Mouse (Mus musculus): Measurements from ENCODE around the gene Aif1.
A peak's percentile ranks its signal among the peaks of the same experiment; 100 is the strongest.
"Not testable (repeated sequence)": the region's sequence is repeated elsewhere in the genome, so short reads cannot be mapped to it uniquely, and the experiment has no call there.

The Aif1 gene

GRCm38 (mm10) chr17:35146139-35146538 lies 29.7 kb downstream of the Aif1 start:
- no peak for DNase-seq (ENCODE audit: low read depth)

GRCm38 (mm10) chr17:35141971-35142370 lies 33.9 kb downstream of the Aif1 start:
- DNase-seq (ENCODE audit: low read depth), result no peak

- no peak for DNase-seq (ENCODE audit: low read depth)
Observed at GRCm38 (mm10) chr17:35140490-35140996, 35.3 kb downstream of the Aif1 start.

DNA sequence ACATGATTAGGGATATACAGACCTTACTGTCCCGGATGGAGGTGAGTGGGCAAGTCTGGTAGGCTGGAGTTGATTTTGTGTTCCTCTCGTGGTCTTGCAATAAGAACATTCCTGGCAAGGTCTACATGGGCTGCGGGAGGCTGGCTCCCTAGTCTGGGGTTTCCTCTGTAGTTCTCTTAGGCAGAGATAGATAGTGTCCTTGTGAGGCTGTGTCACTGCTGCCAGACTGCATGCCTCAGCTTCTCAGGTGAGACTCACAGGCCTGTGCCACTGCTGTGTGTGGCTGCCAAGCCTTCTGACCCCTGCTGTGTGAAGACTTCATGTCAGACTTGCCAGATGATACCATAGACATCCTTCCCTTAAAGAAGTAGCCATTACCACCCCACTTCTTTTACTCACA lies 36.6 kb downstream of the Aif1 start:
- DNase-seq (ENCODE audit: low read depth), result no peak

DNA sequence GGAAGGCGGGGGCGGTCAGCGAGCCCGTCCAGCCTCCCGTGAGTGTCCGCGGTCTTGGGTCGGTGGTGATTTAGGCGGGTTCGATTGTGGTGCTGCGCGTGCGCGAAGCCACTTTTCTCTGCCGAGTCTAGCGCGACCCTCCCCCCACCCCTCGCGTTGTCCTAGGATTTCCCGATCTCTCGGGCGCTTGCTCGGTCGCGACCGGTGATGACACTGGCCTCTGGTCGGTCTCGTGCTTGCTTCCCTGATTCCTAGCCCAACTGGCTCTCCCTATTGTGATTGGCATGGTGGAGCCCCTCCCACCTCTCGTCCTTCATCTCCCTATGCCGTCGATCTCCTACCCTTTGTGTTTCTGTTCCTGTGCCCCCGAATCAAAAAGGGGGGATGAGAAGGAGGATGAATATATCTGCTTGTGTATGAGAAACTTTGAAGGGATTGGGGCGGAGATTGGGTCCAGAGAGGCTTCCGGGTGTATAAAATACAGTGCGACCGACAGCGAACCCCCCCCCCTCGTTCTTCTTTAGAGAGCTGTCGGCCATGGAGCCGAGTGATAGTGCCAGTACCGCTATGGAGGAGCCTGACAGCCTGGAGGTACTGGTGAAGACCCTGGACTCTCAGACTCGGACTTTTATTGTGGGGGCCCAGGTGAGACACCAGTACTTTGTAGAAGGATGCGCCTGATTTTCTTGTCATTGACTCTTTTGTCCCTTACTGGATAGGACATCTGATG lies 40.1 kb downstream of the Aif1 start:
- DNase-seq (ENCODE audit: low read depth), result no peak

DNA sequence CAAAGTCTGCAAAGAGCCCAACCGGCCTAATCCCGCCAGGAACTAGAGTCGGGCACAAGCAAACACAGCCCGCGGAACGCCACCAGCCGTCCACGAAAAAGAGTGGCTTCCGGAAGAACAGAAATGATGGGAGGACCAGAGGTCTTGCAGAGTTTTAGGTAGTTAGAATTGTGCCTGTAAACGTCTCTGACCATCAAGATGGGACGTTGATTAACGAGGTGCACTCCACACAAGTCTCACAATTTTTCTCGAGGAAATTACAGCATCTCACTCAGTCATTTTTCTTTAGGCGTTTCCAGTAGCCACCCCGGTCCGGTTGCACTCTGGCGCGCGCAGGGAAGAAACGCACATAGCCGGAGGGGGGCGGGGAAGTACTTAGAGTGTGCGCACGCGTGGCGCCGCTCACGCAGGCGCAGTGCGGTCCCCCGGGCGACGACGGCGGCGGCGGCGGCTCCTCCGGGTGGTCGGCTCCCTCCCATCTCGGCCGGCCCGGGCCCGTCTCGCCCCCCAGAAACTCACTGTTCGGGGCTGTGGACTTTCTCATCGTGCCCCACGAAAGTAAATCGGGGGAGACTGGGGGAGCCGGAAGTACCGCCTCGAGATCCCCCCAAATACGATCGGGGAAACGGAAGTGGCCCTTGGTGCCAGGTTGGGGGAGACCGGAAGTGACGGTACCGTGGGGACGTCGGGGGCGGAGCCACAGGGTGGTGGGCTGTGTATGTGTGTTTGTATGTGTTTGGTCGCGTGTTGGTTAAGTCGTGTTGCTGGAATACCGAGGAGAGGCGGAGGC lies 40.9 kb downstream of the Aif1 start, which contains the start of gene Bag6:
Bag6 (plus strand) TSS at position 378 of the 790 bp plus-strand sequence.
- DNase-seq (ENCODE audit: low read depth), result peak; percentile 98

DNA sequence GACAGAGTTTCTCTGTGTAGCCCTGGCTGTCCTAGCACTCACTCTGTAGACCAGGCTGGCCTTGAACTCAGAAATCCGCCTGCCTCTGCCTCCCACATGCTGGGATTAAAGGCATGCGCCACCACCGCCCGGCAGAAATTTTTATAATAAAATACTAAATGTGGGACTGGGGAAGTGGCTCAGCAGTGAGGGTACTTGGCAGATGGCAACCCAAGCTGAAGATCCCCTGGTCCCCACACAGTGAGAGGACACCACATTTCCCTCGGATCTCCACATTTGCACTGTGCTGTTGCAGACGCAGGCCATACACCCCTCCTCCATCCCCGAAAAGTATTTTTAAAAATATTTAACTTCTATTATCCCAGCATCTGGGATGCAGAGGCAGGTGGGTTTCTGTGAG lies 42.4 kb downstream of the Aif1 start:
- DNase-seq (ENCODE audit: low read depth), result no peak

DNA sequence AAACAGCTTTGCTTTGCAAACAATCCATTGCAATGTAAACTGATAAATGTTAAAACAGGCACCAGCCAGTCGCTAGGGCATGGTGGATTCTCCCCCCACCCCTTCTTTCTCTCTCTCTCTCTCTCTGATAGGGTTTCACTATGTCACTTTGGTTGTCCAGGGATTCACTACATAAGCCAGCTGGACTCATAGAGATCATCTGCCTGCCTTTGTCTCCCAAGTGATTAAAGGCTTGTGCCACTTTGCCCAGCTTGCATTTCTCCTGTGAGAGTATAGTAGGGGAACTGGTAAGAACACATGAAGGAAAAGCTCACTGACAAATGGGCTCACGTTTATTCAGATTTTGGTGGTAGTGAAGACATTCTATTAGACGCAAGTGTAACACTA lies 43.7 kb downstream of the Aif1 start:
- DNase-seq (ENCODE audit: low read depth), result no peak

DNA sequence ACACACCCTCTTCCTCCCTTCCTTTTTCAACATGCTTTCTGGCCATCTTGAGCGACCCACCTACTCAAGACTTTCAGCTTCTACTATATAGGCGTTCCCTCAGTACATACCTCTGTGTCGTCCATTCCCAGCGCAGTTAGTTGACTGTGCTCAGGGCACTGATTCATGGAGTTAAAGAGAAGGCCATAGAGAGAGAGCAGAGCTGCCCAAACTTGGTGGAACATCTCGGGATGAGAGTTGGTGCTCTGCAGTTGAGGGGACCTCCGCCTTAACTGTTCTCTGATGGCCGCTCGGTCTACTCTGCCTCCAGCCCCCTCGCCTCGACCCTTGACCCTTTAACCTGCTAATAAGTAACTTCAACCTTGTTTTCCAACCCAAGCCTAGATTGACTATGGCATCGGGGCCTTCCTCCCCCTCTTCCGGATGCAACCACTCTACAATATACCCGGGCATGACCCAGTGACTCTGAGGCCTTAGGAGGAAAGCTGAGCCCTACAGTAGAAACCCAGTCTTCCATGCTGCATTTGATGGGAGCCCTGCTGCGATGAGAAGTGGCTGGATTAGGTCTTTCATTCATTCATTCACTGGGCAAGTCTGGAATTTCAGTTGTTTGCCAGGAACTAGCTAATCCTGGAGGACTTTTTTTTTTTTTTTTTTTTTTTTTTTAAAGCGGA lies 44.2 kb downstream of the Aif1 start, which contains the start of gene Apom:
Apom (minus strand) TSS at position 551 of the 674 bp plus-strand sequence.
- no peak for DNase-seq (ENCODE audit: low read depth)

GRCm38 (mm10) chr17:35131038-35131437 lies 44.8 kb downstream of the Aif1 start:
- no peak for DNase-seq (ENCODE audit: low read depth)

- DNase-seq (ENCODE audit: low read depth), result no peak
Observed at GRCm38 (mm10) chr17:35128996-35129395, 46.9 kb downstream of the Aif1 start.

GRCm38 (mm10) chr17:35127017-35127416 lies 48.9 kb downstream of the Aif1 start:
- peak; percentile 63 for DNase-seq (ENCODE audit: low read depth)

DNA sequence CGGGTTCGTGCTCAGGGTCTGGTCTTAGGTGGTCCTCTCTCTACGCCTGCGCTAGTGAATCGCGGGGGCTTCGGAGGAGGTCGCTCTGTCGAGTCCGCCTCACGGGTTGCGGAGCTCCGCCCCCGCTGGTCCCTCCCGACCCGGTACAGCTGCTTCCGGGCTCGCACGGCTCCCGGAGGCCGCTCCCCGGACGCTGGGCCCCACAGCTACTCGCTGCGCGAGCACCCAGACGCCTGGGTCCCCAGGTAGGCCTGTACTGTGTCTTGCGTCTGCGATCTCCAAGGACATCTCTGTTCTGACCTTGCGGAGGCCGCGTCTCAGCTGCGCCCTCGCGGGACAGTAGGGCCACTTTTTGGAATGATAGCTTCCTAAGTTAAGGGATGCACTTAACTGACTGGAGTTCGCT lies 49.7 kb downstream of the Aif1 start, which contains the start of gene D17H6S53E:
D17H6S53E (plus strand) TSS at position 168 of the 406 bp plus-strand sequence.
- peak; percentile 66 for DNase-seq (ENCODE audit: low read depth)

GRCm38 (mm10) chr17:35125578-35125977 lies 50.3 kb downstream of the Aif1 start:
- DNase-seq (ENCODE audit: low read depth), result no peak

GRCm38 (mm10) chr17:35125081-35125480 lies 50.8 kb downstream of the Aif1 start:
- peak; percentile 53 for DNase-seq (ENCODE audit: low read depth)

GRCm38 (mm10) chr17:35124261-35124896 lies 51.5 kb downstream of the Aif1 start:
- not testable (repeated sequence) for DNase-seq (ENCODE audit: low read depth)

DNA sequence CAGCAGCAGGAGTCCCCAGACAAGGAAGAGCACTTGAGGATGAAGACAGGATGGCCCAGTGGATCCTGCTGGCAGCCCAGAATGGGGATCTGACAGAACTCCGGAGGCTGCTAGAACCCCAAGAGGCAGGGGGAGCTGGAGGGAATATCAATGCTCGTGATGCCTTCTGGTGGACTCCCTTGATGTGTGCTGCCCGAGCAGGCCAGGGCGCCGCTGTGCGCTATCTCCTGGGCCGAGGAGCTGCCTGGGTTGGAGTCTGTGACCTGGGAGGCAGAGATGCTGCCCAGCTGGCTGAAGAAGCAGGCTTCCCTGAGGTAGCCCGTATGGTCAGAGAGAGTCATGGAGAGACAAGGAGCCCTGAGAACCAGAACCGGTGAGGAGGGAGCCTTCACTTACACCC lies 52.6 kb downstream of the Aif1 start:
- DNase-seq (ENCODE audit: low read depth), result not testable (repeated sequence)

- DNase-seq (ENCODE audit: low read depth), result peak; percentile 82
Observed at GRCm38 (mm10) chr17:35121871-35122303, 54.0 kb downstream of the Aif1 start, which contains the start of gene Csnk2b. Gene Csnk2b (minus strand): TSS chr17:35122053.

GRCm38 (mm10) chr17:35121143-35121799 lies 54.6 kb downstream of the Aif1 start, which contains the start of gene Gpank1:
Gene Gpank1 (plus strand): TSS chr17:35121455.
- DNase-seq (ENCODE audit: low read depth), result peak; percentile 99

Data from 416B (cell line).